Mouse (Mus musculus) ES-E14 (cell line): ENCODE data around the gene Oscp1. TPM values are rescaled to one million over a fixed set of nuclear protein-coding genes. Genes with fewer than 3 reads are reported as not detected.

ENCODE experiments used
- DNase-seq: peaks from one replicate; pipeline ENCODE4 v3.0.0-alpha.2; 2013; ENCODE audit warnings: low read depth, low spot score
- H3K27ac ChIP-seq: 2 replicates; pipeline ENCODE4 v1.5.1; 2012; ENCODE audit warnings: low read depth, mild to moderate bottlenecking, low read length, moderate library complexity, mixed read lengths; ENCODE audit not compliant: poor library complexity, insufficient read depth, severe bottlenecking
- H3K36me3 ChIP-seq: 2 replicates; pipeline ENCODE4 v1.6.1; 2012; ENCODE audit warnings: mild to moderate bottlenecking, low read length, moderate library complexity, mixed read lengths; ENCODE audit not compliant: control insufficient read depth, poor library complexity, insufficient read depth, severe bottlenecking
- H3K4me1 ChIP-seq, 2 experiments: fragments of 150-350 bp in 1 of 2; sonication (generic) in 1 of 2; 2 replicates each; pipeline ENCODE4 v1.6.1; 2012; ENCODE audit warnings: low read length in 2 of 2, mild to moderate bottlenecking in 1 of 2, mixed read lengths in 1 of 2; ENCODE audit not compliant: control insufficient read depth in 2 of 2, insufficient read depth in 2 of 2, poor library complexity in 1 of 2
- H3K4me3 ChIP-seq, 2 experiments: fragments of 150-350 bp in 1 of 2; sonication (generic) in 1 of 2; 2 replicates each; pipeline ENCODE4 v1.5.1; 2012; ENCODE audit warnings: low read length in 2 of 2, low read depth in 1 of 2, mild to moderate bottlenecking in 1 of 2, mixed read lengths in 1 of 2; ENCODE audit not compliant: insufficient read depth in 1 of 2, poor library complexity in 1 of 2, severe bottlenecking in 1 of 2
- H3K9ac ChIP-seq: 2 replicates; pipeline ENCODE4 v1.6.1; 2012; ENCODE audit warnings: low read depth, mild to moderate bottlenecking, low read length, mixed read lengths; ENCODE audit not compliant: poor library complexity, insufficient read depth, severe bottlenecking
- H3K9me3 ChIP-seq: fragments of 150-350 bp; sonication (generic); 2 replicates; pipeline ENCODE4 v1.6.1; 2012; ENCODE audit warnings: low read depth, mild to moderate bottlenecking, low read length; ENCODE audit not compliant: control insufficient read depth, insufficient read depth
- CHD2 ChIP-seq: IDR thresholded peaks from 2 replicates; pipeline ENCODE4 v1.6.1; 2014; ENCODE audit warnings: mild to moderate bottlenecking, low read depth, low read length, inconsistent platforms
- HCFC1 ChIP-seq: IDR thresholded peaks from 2 replicates; pipeline ENCODE4 v1.6.1; 2012; ENCODE audit warnings: low read length, inconsistent platforms, borderline replicate concordance; ENCODE audit not compliant: insufficient read depth
- MAFK ChIP-seq: IDR thresholded peaks from 2 replicates; pipeline ENCODE4 v1.6.1; 2014; ENCODE audit warnings: mild to moderate bottlenecking, low read depth, low read length, inconsistent platforms; ENCODE audit not compliant: insufficient read depth
- ZC3H11A ChIP-seq: IDR thresholded peaks from 2 replicates; pipeline ENCODE4 v1.6.1; 2012; ENCODE audit warnings: low read depth, mild to moderate bottlenecking, inconsistent platforms, low read length, borderline replicate concordance
- ZNF384 ChIP-seq: IDR thresholded peaks from 2 replicates; pipeline ENCODE4 v1.6.1; 2012; ENCODE audit warnings: low read depth, low read length, inconsistent platforms
- in situ Hi-C, 2 experiments: fragments of 600-800 bp; cut with MboI; formaldehyde crosslinking; loops; one replicate each; pipeline ENCODE4 v1.15.1; 2025; ENCODE audit warnings: low sequenced_read_pairs in 2 of 2, inconsistent platforms in 1 of 2; ENCODE audit not compliant: unreplicated experiment in 2 of 2
- total RNA-seq: library from RNA; depleted of rRNA; stranded (reverse); fragments of 300-350 nt; gene quantifications from 2 replicates; pipeline ENCODE4 v1.2.3, GENCODE M21; 2012

The Oscp1 gene
- total RNA-seq, 1 experiment = 5.9 TPM

DNA sequence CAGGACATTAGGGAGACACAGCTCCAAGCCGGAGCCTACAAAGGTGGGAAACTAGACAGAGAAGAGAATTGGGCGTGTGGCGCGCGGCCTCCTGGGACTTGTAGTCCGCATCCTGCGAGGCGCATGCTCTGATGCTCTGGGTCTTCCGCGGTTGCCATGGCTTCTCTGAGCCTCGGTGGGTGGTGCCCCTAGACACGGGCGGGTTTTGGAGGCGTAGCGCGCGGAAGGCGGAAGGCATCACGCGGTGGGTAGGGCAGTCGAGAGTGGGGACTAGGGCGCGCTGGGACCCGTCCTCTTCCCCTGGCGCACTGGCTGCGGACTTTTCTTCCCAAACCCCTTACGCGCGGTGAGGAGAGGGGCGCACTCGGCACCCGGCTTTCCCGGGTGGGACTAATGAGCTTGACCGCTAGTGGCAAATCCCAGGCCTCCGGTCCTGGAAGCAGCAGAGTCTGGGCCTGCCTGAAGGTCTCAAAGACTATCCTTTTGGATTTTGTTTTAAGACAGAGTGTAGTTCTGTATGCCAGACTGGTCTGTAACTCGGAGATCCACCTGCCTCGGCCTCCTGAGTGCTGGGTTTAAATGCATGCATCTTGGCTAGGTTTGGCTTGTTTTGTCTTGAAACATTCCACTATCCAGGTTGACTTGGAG is 38.2 kb downstream of the Oscp1 start, which contains the start of gene Lsm10:
Gene Lsm10 (plus strand): TSS at position 160 of the 648 bp plus-strand sequence.
- TF ChIP-seq HCFC1 (peak; percentile 93), ZC3H11A (no peak)
- H3K4me3 ChIP-seq = peak within 1 kb of the TSS; percentile 80
- H3K27ac ChIP-seq = peak within 1 kb of the TSS; percentile 56; the same call in 1 of the 2 replicates
- peaks cover 0 to 8% of the 10 kb centered on the region in 2 experiments; a peak in 1 of 4 replicates for H3K4me1 ChIP-seq
- DNase-seq = peak; percentile 97
- H3K9me3 ChIP-seq = no peaks in the 10 kb centered on the region
- H3K36me3 ChIP-seq = peaks cover 13% of the 10 kb centered on the region; the same call in 1 of the 2 replicates
- H3K9ac ChIP-seq = peak within 1 kb of the TSS; percentile 91
- in situ Hi-C loops = no loop called here

DNA sequence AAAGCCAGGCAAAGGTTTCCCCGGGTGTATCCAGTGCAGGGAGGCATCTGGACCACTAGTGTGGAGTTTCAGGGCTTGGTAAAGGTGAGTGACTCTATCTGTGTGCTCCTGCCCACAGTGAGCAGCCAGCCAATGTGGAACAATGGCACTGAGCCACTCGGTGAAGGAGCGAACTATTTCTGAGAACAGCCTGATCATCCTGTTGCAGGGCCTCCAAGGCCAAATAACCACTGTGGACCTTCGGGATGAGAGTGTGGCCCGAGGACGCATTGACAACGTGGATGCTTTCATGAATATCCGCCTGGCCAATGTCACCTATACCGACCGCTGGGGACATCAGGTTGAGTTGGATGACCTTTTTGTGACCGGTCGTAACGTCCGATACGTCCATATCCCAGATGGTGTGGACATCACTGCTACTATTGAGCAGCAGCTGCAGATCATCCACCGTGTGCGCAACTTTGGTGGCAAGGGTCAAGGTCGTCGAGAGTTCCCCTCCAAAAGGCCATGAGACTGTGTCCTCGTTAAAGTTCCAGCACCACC is 39.4 kb downstream of the Oscp1 start:
- Histone ChIP-seq H3K9me3 (no peaks in the 10 kb centered on the region), H3K9ac (no peak overlapping the region), H3K36me3 (peaks cover 13% of the 10 kb centered on the region; the same call in 1 of the 2 replicates), H3K4me1 (peaks cover 8 to 13% of the 10 kb centered on the region in 2 experiments; a peak in 3 of 4 replicates), H3K4me3 (no peak overlapping the region), H3K27ac (no peak overlapping the region)
- no peak for DNase-seq
- in situ Hi-C loops = no loop called here
- TF ChIP-seq MAFK = no peak
- no peak for TF ChIP-seq ZNF384
- no peak for TF ChIP-seq HCFC1
- TF ChIP-seq ZC3H11A = no peak
- TF ChIP-seq CHD2 = no peak

GRCm38 (mm10) chr4:126099365-126099764 is 41.0 kb downstream of the Oscp1 start:
- H3K36me3 ChIP-seq = peaks cover 13% of the 10 kb centered on the region; the same call in 1 of the 2 replicates
- H3K4me3 ChIP-seq = no peak overlapping the region
- DNase-seq = no peak
- no peak for TF ChIP-seq CHD2
- TF ChIP-seq ZNF384 = no peak
- TF ChIP-seq ZC3H11A = no peak
- TF ChIP-seq HCFC1 = no peak
- TF ChIP-seq MAFK = no peak
- H3K4me1 ChIP-seq = peaks cover 9 to 16% of the 10 kb centered on the region in 2 experiments; a peak in 3 of 4 replicates
- no peak overlapping the region for H3K27ac ChIP-seq
- H3K9ac ChIP-seq = no peak overlapping the region
- in situ Hi-C loops = no loop called here
- H3K9me3 ChIP-seq = no peaks in the 10 kb centered on the region

DNA sequence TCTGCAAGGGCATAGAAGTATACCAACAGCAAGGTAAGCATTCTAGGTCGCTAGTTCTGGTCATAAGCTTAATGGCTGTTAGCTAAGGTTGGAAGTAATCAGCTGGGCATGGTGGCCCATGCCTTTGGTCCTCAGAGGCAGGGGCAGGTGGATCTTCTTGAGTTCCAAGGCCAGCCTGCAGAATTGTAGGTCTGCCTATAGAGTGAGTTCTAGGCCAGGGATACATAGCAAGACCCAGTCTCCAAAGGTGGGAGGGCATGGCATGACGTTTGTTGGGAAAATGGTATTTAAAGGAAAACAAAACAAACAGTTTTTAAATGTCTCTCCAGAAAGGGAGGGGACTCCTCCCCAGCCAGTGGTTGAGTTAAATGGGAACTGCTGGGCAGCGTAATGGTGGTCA is 42.4 kb downstream of the Oscp1 start:
- in situ Hi-C loops = no loop called here
- TF ChIP-seq ZC3H11A (no peak), HCFC1 (no peak), ZNF384 (no peak), CHD2 (no peak), MAFK (no peak)
- peaks cover 11 to 19% of the 10 kb centered on the region in 2 experiments; a peak in 3 of 4 replicates for H3K4me1 ChIP-seq
- H3K36me3 ChIP-seq = peaks cover 13% of the 10 kb centered on the region; the same call in 1 of the 2 replicates
- H3K27ac ChIP-seq = no peak overlapping the region
- no peaks in the 10 kb centered on the region for H3K9me3 ChIP-seq
- DNase-seq = no peak
- H3K9ac ChIP-seq = no peak overlapping the region
- H3K4me3 ChIP-seq = no peak overlapping the region
